Mouse (Mus musculus) 3134 (cell line): ENCODE measurements around the gene Lcor.

Experiments used
- DNase-seq: peaks from one replicate; pipeline ENCODE4 v3.0.0-alpha.2; 2011; ENCODE audit warnings: low spot score; ENCODE audit not compliant: insufficient read length; ENCODE audit errors: extremely low read depth

Lcor gene

GRCm38 (mm10) chr19:41557491-41557890 lies 75.1 kb downstream of the Lcor start:
- no peak for DNase-seq

DNA sequence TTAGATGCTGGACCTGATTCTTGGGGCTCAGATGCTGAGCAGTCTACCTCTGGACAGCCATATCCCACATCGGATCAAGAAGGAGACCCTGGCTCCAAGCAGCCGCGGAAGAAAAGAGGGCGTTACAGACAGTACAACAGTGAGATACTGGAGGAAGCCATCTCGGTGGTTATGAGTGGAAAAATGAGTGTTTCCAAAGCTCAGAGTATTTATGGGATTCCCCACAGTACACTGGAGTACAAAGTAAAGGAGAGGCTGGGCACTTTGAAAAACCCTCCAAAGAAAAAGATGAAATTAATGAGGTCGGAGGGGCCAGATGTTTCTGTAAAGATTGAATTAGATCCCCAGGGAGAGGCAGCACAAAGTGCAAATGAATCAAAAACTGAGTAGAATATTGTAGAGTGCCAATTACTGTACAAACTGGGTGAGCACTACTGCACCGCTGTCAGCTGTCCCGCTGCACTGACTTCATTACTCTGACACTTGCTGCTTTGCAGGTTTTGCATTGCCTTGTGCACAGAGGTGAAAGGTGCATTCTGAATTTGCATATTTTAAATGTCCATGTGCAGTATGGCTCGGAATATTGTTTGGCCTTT lies 76.6 kb downstream of the Lcor start:
- no peak for DNase-seq

GRCm38 (mm10) chr19:41560856-41561255 lies 78.4 kb downstream of the Lcor start:
- no peak for DNase-seq

DNA sequence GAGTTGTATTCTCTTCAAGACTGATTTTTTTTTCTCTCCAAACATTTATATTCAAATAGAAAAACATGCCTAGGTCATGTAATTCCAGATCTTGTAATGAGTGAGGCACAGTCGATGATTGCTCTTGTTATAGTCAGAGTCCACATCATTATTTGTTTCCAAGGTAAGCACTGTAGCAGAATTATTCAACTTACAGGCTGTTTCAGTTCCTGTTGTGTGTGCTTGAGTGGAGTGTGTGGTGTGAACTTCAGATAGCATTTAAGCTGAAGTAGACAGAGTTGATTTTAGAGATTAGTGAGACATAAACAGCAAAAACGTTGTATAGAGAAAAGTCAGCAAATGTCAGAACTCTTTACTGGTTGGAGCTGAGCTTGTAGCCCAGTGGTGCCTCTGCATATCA lies 86.4 kb downstream of the Lcor start:
- DNase-seq: no peak

DNA sequence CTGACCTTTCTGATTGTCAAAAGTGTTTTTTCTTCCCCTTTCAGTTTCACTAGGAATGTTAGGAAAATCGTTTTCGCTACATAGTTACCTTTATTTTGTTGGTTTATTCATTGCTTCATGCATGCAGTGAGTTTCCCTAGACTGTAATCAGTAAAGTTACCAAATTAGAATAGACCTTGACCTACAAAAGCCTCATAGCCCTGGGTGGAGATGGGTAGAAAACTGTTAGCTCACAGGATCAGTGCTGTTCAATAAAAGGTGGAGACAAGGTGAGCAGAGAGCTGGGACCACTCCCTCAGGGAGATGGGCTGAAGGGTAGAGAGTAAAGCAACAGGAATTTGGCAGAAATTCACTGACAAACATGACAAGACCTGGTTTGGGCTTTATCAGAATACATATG lies 91.3 kb downstream of the Lcor start:
- no peak for DNase-seq

GRCm38 (mm10) chr19:41577576-41577975 lies 95.1 kb downstream of the Lcor start:
- no peak for DNase-seq

DNA sequence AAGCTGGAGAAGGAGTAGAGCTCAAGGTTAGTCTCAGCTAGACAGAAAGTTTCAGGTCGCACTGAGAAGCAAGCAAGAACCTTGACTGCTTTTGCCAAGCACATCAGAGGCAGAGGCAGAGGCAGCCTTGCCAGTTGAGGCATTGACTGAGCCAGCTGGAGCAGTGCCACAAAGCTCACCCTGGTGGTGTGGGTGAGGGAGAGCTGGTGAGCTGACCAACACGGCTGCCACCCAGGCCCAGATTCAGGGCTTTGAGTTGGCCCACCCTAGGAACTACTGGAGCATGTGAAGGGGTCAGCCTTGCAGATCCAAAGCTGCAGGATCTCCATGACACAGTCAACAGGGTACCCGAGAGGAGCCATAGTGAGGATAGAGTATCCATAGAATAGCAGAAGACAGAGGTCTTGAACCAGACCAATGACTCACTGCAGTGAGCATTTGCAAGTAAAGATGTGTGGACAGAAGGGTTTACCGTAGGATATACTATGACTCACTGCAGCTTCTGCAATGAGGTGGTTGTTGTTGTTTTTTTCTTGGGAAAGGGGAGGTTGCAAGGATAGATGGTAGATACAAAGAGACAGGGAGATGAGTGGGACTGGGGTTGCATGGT lies 97.0 kb downstream of the Lcor start:
- DNase-seq: peak; percentile 65

- DNase-seq: no peak
These were observed 99.4 kb downstream of the Lcor start, which contains the start of gene Gm340 for GRCm38 (mm10) chr19:41581706-41582420. Gene Gm340 (plus strand): TSS chr19:41582370.

- DNase-seq: no peak
These were observed 100.6 kb downstream of the Lcor start for GRCm38 (mm10) chr19:41582918-41583514.

DNA sequence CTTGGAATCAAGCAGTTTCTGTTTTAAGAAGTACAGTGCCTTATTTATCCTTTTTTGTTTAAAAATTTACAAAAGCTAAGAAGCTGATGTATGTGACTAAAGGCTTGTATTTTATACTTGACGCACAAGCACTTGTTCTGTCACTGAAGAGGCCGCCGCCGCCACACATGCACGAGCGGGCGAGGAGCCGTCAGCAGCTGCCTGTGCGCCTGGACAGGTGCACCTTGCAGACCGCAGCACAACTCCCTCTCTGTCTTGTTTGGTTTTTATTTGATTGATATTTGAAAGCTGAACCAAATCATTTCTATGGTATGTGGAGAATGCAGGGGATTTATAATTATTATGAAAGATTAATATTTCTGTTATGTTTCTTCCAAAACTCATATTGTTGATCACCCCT lies 104.3 kb downstream of the Lcor start:
- no peak for DNase-seq

DNA sequence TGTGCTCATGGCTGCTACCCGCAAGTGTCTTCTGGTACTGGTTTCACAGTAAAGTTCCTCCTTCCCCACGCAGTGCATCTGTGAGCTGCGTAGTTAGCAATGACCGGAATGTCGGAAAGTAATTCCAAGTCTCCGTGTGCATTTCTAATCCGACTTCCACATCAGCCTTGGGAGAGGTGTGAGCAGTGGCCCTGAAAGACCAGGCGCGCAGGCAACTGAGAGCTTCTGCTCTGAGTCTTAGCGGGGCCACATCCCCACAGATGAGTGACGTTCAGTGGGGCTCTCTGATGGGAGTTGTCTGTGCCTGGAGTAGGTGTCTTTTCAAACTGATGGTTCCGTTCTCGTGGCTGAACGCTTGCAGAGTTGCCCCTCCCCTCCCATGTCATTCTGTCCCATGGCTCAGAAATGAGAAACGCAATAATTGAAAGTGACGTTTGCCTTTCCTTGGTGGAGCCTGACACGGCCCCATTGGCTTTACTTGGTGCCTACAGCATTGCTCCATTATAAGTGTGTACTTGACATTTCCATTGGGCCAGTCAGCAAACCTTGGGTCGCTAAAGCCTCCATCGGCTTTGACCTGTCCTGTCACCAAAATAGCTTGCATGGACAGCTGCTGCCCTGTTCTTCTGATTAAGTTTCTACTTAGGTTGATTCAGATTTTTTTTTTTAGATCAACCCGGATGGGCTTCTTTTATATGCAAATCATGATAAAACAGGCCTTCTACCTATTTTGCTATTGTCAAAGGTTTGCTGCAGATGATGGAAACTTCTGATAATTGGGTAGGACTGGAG lies 105.2 kb downstream of the Lcor start:
- DNase-seq: no peak

DNA sequence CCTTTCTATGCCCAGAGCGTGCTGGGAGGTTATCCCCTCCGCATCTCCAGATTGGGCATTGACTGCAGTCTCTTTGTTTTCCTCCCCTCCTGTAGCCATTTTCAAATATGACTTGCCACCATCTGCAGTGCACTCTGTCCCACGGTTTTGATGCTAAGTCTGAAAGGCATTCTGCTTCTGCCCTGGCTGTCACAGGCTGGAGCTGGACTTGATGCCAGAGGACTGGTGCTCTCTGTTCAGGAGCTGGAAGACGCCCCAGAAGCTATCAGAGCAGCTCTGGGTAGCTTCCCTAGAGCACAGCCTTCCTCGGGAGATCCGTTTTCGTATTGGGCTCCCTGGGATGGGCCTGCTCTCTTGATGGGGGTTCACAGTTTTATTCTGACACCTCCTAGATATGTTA lies 106.6 kb downstream of the Lcor start:
- no peak for DNase-seq

GRCm38 (mm10) chr19:41589681-41590080 lies 107.2 kb downstream of the Lcor start:
- DNase-seq: no peak

- DNase-seq: no peak
These were observed 109.4 kb downstream of the Lcor start for GRCm38 (mm10) chr19:41591808-41592207.

DNA sequence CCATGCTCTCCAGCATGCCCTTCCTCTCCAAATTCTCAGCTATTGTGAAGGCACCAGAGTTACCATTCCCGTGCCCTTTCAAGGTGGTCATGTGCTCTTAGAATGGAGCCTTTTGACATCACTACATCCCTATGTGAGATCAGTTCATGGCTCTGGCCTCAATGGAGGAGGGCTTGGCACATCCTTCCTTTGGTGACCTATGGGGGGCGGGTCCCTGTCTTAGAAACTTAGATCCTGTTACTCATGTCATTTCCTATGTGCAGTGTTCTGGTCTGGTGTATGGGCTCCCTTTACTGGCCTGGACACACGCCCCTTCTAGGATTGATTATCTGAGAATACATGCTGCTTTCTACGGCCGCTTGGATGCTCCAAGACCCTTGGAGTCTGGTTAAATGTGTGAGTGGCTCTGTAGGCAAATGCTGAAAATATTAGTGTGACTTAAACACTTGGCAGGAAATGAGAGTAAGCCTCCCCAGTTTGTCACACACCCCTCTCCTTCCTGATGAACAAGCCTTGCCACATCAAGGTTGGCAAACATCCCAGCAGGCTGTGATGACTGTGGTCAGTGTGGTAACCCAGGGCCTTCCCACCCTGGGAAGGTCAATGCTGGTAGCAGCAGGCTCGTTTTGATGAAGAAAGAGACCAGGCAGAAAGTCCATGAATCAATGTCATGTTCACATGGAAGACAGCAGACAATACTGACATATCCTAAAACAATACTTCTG lies 114.9 kb downstream of the Lcor start:
- peak; percentile 74 for DNase-seq

- DNase-seq: no peak
These were observed 118.2 kb downstream of the Lcor start for GRCm38 (mm10) chr19:41600647-41601046.

DNA sequence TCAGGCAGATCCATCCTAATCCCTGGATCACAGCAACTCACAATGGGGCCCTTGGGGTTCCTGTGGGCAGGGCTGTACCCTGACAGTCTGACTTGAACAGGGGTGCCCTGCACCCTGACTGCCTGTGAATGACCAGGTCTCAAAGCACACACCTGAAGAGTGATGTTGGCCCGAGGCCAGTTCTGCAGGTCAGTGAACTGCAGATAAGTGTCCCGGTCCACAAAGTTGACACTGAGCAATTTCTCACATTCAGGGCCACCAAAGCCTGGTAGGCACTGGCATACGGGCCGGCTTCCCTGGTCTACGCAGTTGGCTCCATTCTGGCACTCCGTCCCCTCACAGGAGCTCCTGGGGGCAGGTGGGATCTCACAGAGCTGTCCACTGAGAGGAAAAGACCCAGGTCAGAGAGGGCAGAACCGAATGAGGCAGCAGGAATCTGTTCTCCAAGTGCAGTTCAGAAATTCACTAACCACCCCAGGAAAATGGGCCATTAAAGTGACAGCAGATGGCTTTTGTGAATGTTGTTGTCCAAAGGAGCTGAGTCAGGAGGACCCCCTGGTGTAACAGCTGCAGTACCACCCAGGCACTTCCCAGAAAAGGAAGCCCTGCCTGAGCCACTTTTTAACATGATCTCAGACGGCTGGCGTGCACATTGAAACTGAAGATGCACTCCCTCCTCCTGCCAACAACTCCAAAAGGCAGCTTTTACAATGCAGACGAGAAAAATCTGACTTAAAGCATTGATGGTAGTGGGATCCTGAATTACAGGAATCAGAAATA lies 124.0 kb downstream of the Lcor start:
- no peak for DNase-seq

- DNase-seq: no peak
These were observed 129.2 kb downstream of the Lcor start for GRCm38 (mm10) chr19:41611683-41612082.
